Mouse (Mus musculus): ENCODE measurements around the gene Zbtb40. TPM values are rescaled to one million over a fixed set of nuclear protein-coding genes. Genes with fewer than 3 reads are reported as not detected.

Gene Zbtb40
- total RNA-seq (2023): 21.9 to 31.2 TPM (median 24.8 TPM) in 4 replicates

GRCm38 (mm10) chr4:137048550-137049032 lies at the start of gene Zbtb40:
Zbtb40 (minus strand) TSS chr4:137048801.

GRCm38 (mm10) chr4:136956751-136957446 lies 91.7 kb downstream of the Zbtb40 start, which contains the start of gene Epha8:
Epha8 (minus strand) TSS chr4:136956816.

Other genes with a start within 250 kb of the Zbtb40 start
- not detected in 4 replicates for gene Ephb2, start 212.8 kb downstream of the Zbtb40 start, total RNA-seq (2023)
- gene C1qb, start 162.6 kb downstream of the Zbtb40 start, total RNA-seq (2023): 8.5 to 14.5 TPM (median 13.2 TPM) in 4 replicates
- gene C1qc, start 155.7 kb downstream of the Zbtb40 start, total RNA-seq (2023): 10.1 to 14.1 TPM (median 12.6 TPM) in 4 replicates
- 8.7 to 9.9 TPM (median 9.5 TPM) in 4 replicates for gene C1qa, start 150.0 kb downstream of the Zbtb40 start, total RNA-seq (2023)
- 0.25 TPM in 1 of 4 replicates, not detected in the others for gene Epha8, start 92.0 kb downstream of the Zbtb40 start, total RNA-seq (2023)
- 0.21 TPM in 1 of 4 replicates, not detected in the others for gene Wnt4, start 228.7 kb upstream of the Zbtb40 start, total RNA-seq (2023)